Mouse (Mus musculus): ENCODE measurements around the gene Stkld1. TPM values are rescaled to one million over a fixed set of nuclear protein-coding genes. Genes with fewer than 3 reads are reported as not detected.

Stkld1 gene
- polyA plus RNA-seq, 1 experiment from 2014 or later = 0.10 TPM

- peak; percentile 74 for ATAC-seq
- 34% methylated on average over 5 of the region's 5 CpGs for whole genome bisulfite sequencing
- H3K4me3 ChIP-seq (ENCODE audit: low read depth, low read length) = no peak overlapping the region
- no peaks in the 10 kb centered on the region for H3K27me3 ChIP-seq (replicated peaks; ENCODE audit: control insufficient read depth, insufficient read depth, low read length)
- no peaks in the 10 kb centered on the region for H3K9me3 ChIP-seq (ENCODE audit: control insufficient read depth)
- H3K36me3 ChIP-seq (ENCODE audit: control insufficient read depth, insufficient read depth) = 0 out of 2 replicates have a peak, but pooled peaks cover 4% of the 10 kb centered on the region
- TF ChIP-seq CTCF (IDR thresholded peaks at IDR 0.05; ENCODE audit: low read depth) = peak; percentile 71
- H3K9ac ChIP-seq (ENCODE audit: low read depth, low read length) = no peak overlapping the region
- H3K4me2 ChIP-seq (replicated peaks; ENCODE audit: low read depth) = no peak overlapping the region
- peak overlapping the region; percentile 46; the same call in 1 of the 2 replicates for H3K27ac ChIP-seq (ENCODE audit: low read depth, low read length)
- no peaks in the 10 kb centered on the region for H3K4me1 ChIP-seq (replicated peaks; ENCODE audit: control insufficient read depth, insufficient read depth, low read length)
Observed at GRCm38 (mm10) chr2:26941539-26941938, 7.7 kb downstream of the Stkld1 start.

GRCm38 (mm10) chr2:26943253-26943652 lies 9.4 kb downstream of the Stkld1 start:
- no peak for TF ChIP-seq CTCF (IDR thresholded peaks at IDR 0.05; ENCODE audit: low read depth)
- no peak overlapping the region for H3K4me2 ChIP-seq (replicated peaks; ENCODE audit: low read depth)
- peak overlapping the region; percentile 76 for H3K27ac ChIP-seq (ENCODE audit: low read depth, low read length)
- H3K4me3 ChIP-seq (ENCODE audit: low read depth, low read length) = no peak overlapping the region
- WGBS = 27% methylated on average over 3 of the region's 3 CpGs
- ATAC-seq = peak; percentile 84
- H3K9me3 ChIP-seq (ENCODE audit: control insufficient read depth) = no peaks in the 10 kb centered on the region
- no peaks in the 10 kb centered on the region for H3K27me3 ChIP-seq (replicated peaks; ENCODE audit: control insufficient read depth, insufficient read depth, low read length)
- H3K36me3 ChIP-seq (ENCODE audit: control insufficient read depth, insufficient read depth) = peaks cover 15% of the 10 kb centered on the region
- H3K4me1 ChIP-seq (replicated peaks; ENCODE audit: control insufficient read depth, insufficient read depth, low read length) = no peaks in the 10 kb centered on the region
- H3K9ac ChIP-seq (ENCODE audit: low read depth, low read length) = no peak overlapping the region

- no peak for ATAC-seq
- H3K27ac ChIP-seq (ENCODE audit: low read depth, low read length) = no peak overlapping the region
- no peak overlapping the region for H3K4me3 ChIP-seq (ENCODE audit: low read depth, low read length)
- H3K4me2 ChIP-seq (replicated peaks; ENCODE audit: low read depth) = no peak overlapping the region
- H3K9me3 ChIP-seq (ENCODE audit: control insufficient read depth) = no peaks in the 10 kb centered on the region
- WGBS = 87% methylated on average over 2 of the region's 2 CpGs
- no peak for TF ChIP-seq CTCF (IDR thresholded peaks at IDR 0.05; ENCODE audit: low read depth)
- no peak overlapping the region for H3K9ac ChIP-seq (ENCODE audit: low read depth, low read length)
- no peaks in the 10 kb centered on the region for H3K4me1 ChIP-seq (replicated peaks; ENCODE audit: control insufficient read depth, insufficient read depth, low read length)
- H3K27me3 ChIP-seq (replicated peaks; ENCODE audit: control insufficient read depth, insufficient read depth, low read length) = no peaks in the 10 kb centered on the region
- peaks cover 65% of the 10 kb centered on the region for H3K36me3 ChIP-seq (ENCODE audit: control insufficient read depth, insufficient read depth)
Observed at GRCm38 (mm10) chr2:26950411-26950810, 16.6 kb downstream of the Stkld1 start.

- no peak overlapping the region for H3K4me3 ChIP-seq (ENCODE audit: low read depth, low read length)
- H3K27ac ChIP-seq (ENCODE audit: low read depth, low read length) = no peak overlapping the region
- no peak overlapping the region for H3K9ac ChIP-seq (ENCODE audit: low read depth, low read length)
- no peak for TF ChIP-seq CTCF (IDR thresholded peaks at IDR 0.05; ENCODE audit: low read depth)
- no peaks in the 10 kb centered on the region for H3K4me1 ChIP-seq (replicated peaks; ENCODE audit: control insufficient read depth, insufficient read depth, low read length)
- no peaks in the 10 kb centered on the region for H3K27me3 ChIP-seq (replicated peaks; ENCODE audit: control insufficient read depth, insufficient read depth, low read length)
- WGBS = 89% methylated on average over 8 of the region's 8 CpGs
- H3K9me3 ChIP-seq (ENCODE audit: control insufficient read depth) = no peaks in the 10 kb centered on the region
- no peak overlapping the region for H3K4me2 ChIP-seq (replicated peaks; ENCODE audit: low read depth)
- no peak for ATAC-seq
- H3K36me3 ChIP-seq (ENCODE audit: control insufficient read depth, insufficient read depth) = peaks cover 72% of the 10 kb centered on the region
Observed at GRCm38 (mm10) chr2:26951346-26951905, 17.6 kb downstream of the Stkld1 start.

GRCm38 (mm10) chr2:26952193-26952592 lies 18.3 kb downstream of the Stkld1 start:
- Histone ChIP-seq H3K4me2 (replicated peaks; ENCODE audit: low read depth) (no peak overlapping the region), H3K9ac (ENCODE audit: low read depth, low read length) (no peak overlapping the region), H3K4me1 (replicated peaks; ENCODE audit: control insufficient read depth, insufficient read depth, low read length) (no peaks in the 10 kb centered on the region), H3K36me3 (ENCODE audit: control insufficient read depth, insufficient read depth) (peaks cover 69% of the 10 kb centered on the region), H3K9me3 (ENCODE audit: control insufficient read depth) (no peaks in the 10 kb centered on the region), H3K27me3 (replicated peaks; ENCODE audit: control insufficient read depth, insufficient read depth, low read length) (no peaks in the 10 kb centered on the region), H3K4me3 (ENCODE audit: low read depth, low read length) (no peak overlapping the region), H3K27ac (ENCODE audit: low read depth, low read length) (no peak overlapping the region)
- 79% methylated on average over 4 of the region's 4 CpGs for WGBS
- no peak for TF ChIP-seq CTCF (IDR thresholded peaks at IDR 0.05; ENCODE audit: low read depth)
- no peak for ATAC-seq

- no peaks in the 10 kb centered on the region for H3K4me1 ChIP-seq (replicated peaks; ENCODE audit: control insufficient read depth, insufficient read depth, low read length)
- H3K9ac ChIP-seq (ENCODE audit: low read depth, low read length) = no peak overlapping the region
- no peaks in the 10 kb centered on the region for H3K9me3 ChIP-seq (ENCODE audit: control insufficient read depth)
- no peak for TF ChIP-seq CTCF (IDR thresholded peaks at IDR 0.05; ENCODE audit: low read depth)
- 85% methylated on average over 8 of the region's 8 CpGs for WGBS
- H3K27ac ChIP-seq (ENCODE audit: low read depth, low read length) = no peak overlapping the region
- H3K4me3 ChIP-seq (ENCODE audit: low read depth, low read length) = no peak overlapping the region
- no peak for ATAC-seq
- no peak overlapping the region for H3K4me2 ChIP-seq (replicated peaks; ENCODE audit: low read depth)
- no peaks in the 10 kb centered on the region for H3K27me3 ChIP-seq (replicated peaks; ENCODE audit: control insufficient read depth, insufficient read depth, low read length)
- peaks cover 70% of the 10 kb centered on the region for H3K36me3 ChIP-seq (ENCODE audit: control insufficient read depth, insufficient read depth)
Observed at GRCm38 (mm10) chr2:26952866-26953265, 19.0 kb downstream of the Stkld1 start.

Data from intestine, postnatal 0 days (tissue).